Mouse (Mus musculus) right cerebral cortex, adult 18-20 months (tissue): Measurements from ENCODE around the gene Musk.

Source experiments
- DNase-seq: peaks from one replicate; pipeline ENCODE4 v3.0.0; 2022; ENCODE audit warnings: mixed read lengths

Musk gene

GRCm38 (mm10) chr4:58423276-58423930 is 137.6 kb downstream of the Musk start:
- no peak for DNase-seq
